Mouse (Mus musculus) central nervous system, embryonic 18 days (tissue): ENCODE measurements around the gene Krtdap. TPM values are rescaled to one million over a fixed set of nuclear protein-coding genes. Genes with fewer than 3 reads are reported as not detected.

ENCODE experiments used
- polyA plus RNA-seq: library from polyadenylated mRNA; depleted of rRNA; stranded (reverse); fragments of >200 nt; gene quantifications from 2 replicates; pipeline ENCODE4 v1.2.3, GENCODE M21; 2012; rRNA removed

Krtdap gene
- 0.41 and 2.3 TPM in 2 replicates for polyA plus RNA-seq

DNA sequence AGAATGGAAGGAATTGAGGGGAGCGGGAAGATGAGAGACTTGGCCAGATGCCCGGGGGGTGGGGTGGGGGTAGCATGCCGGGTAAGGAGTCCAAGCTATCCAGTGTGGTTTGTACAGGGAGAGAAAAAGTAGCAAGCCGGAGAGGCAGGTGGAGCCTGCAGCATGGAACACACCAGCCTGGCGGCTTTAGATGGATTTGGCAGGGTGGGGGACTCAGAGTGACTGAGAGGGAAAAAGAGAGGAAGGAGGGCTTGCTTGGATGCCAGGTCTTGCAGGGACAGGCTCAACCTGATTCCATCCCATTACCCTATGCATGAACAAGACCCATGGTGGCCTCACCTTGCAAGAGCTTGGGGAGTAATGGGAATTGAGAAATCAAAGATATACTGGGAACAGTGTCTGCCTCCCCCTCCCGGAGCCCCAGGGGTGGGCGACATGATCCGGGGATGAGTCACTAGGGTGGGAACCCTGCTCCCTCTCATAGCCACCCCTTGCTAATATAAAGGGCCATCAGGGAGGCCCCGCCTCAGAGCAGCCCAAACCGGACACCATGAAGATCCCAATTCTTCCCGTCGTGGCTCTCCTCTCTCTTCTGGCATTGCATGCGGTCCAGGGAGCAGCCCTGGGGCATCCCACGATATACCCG is at the start of gene Krtdap:
Krtdap (plus strand) TSS at position 520 of the 646 bp plus-strand sequence.

GRCm38 (mm10) chr7:30743617-30744016 is 44.1 kb upstream of the Krtdap start, which contains the start of gene Gapdhs:
Gene Gapdhs, minus strand, starts transcription at chr7:30743681.

GRCm38 (mm10) chr7:30751086-30751669 is 36.5 kb upstream of the Krtdap start, which contains the start of gene Sbsn:
Gene Sbsn, plus strand, starts transcription at chr7:30751471.

DNA sequence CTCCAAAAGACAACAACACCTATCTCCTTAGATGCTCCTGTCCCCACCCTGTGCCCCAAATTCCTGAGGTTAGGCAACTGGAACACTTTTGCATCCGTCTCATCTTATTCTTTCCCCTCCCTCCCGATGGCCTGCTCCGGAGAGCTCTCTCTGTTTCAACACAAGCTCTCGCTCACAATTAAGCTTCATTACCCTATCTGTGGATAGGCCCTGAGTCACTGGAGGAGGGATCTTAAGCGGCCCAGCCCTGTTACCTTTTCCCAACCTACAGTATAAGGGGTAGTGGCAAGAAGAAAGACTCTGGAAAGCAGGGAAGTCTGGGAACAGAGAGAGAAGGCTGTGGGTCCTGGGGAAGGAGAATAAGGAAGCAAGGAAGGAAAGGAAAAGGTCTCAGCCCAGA is 24.2 kb upstream of the Krtdap start, which contains the start of gene Dmkn:
Dmkn (plus strand) TSS at position 301 of the 400 bp plus-strand sequence.

GRCm38 (mm10) chr7:30823675-30824074 is 36.0 kb downstream of the Krtdap start, which contains the start of gene Ffar2:
Gene Ffar2, minus strand, starts transcription at chr7:30823775.

Other genes starting within 250 kb of the Krtdap start
- gene Hspb6, start 235.7 kb upstream of the Krtdap start, polyA plus RNA-seq, result 7.0 and 8.7 TPM in 2 replicates
- gene Proser3, start 235.6 kb upstream of the Krtdap start, polyA plus RNA-seq, result 20.1 and 22.2 TPM in 2 replicates
- 47.1 and 50.2 TPM in 2 replicates for gene Lin37, start 228.1 kb upstream of the Krtdap start, polyA plus RNA-seq
- gene U2af1l4, start 224.6 kb upstream of the Krtdap start, polyA plus RNA-seq, result 85.4 and 92.4 TPM in 2 replicates
- gene Gm49396, start 224.6 kb upstream of the Krtdap start, polyA plus RNA-seq, result 4.8 and 6.0 TPM in 2 replicates
- gene Psenen, start 224.3 kb upstream of the Krtdap start, polyA plus RNA-seq, result 131 and 143 TPM in 2 replicates
- 6.7 and 6.8 TPM in 2 replicates for gene Igflr1, start 222.5 kb upstream of the Krtdap start, polyA plus RNA-seq
- gene Kmt2b, start 199.2 kb upstream of the Krtdap start, polyA plus RNA-seq, result 49.7 and 51.5 TPM in 2 replicates
- gene Zbtb32, start 189.0 kb upstream of the Krtdap start, polyA plus RNA-seq, result 0.24 and 0.32 TPM in 2 replicates
- gene Upk1a, start 175.0 kb upstream of the Krtdap start, polyA plus RNA-seq, result 1.9 TPM in 2 replicates
- 1,148 and 1,214 TPM in 2 replicates for gene Cox6b1, start 161.7 kb upstream of the Krtdap start, polyA plus RNA-seq
- not detected in 2 replicates for gene Etv2, start 152.0 kb upstream of the Krtdap start, polyA plus RNA-seq
- 73.9 and 80.1 TPM in 2 replicates for gene Rbm42, start 137.6 kb upstream of the Krtdap start, polyA plus RNA-seq
- 22.4 and 23.9 TPM in 2 replicates for gene Haus5, start 122.9 kb upstream of the Krtdap start, polyA plus RNA-seq
- not detected in 2 replicates for gene Pmis2, start 116.3 kb upstream of the Krtdap start, polyA plus RNA-seq
- gene 2200002J24Rik, start 89.0 kb upstream of the Krtdap start, polyA plus RNA-seq, result not detected in 2 replicates
- gene Atp4a, start 75.7 kb upstream of the Krtdap start, polyA plus RNA-seq, result 2.9 and 3.7 TPM in 2 replicates
- 226 TPM in 2 replicates for gene Tmem147, start 58.4 kb upstream of the Krtdap start, polyA plus RNA-seq
- 0.13 and 0.17 TPM in 2 replicates for gene Gapdhs, start 44.2 kb upstream of the Krtdap start, polyA plus RNA-seq
- 4.8 and 16.7 TPM in 2 replicates for gene Sbsn, start 36.4 kb upstream of the Krtdap start, polyA plus RNA-seq
- gene Dmkn, start 24.1 kb upstream of the Krtdap start, polyA plus RNA-seq, result 4.2 and 71.6 TPM in 2 replicates
- gene Ffar2, start 35.9 kb downstream of the Krtdap start, polyA plus RNA-seq, result 0.12 and 0.36 TPM in 2 replicates
- gene Ffar3, start 68.3 kb downstream of the Krtdap start, polyA plus RNA-seq, result 0.04 TPM in 1 of 2 replicates, not detected in the other
- not detected in 2 replicates for gene Ffar1, start 73.7 kb downstream of the Krtdap start, polyA plus RNA-seq
- gene Cd22, start 92.4 kb downstream of the Krtdap start, polyA plus RNA-seq, result 0.05 and 0.28 TPM in 2 replicates
- 2.1 and 3.7 TPM in 2 replicates for gene Mag, start 127.0 kb downstream of the Krtdap start, polyA plus RNA-seq
- gene Hamp2, start 136.8 kb downstream of the Krtdap start, polyA plus RNA-seq, result not detected in 2 replicates
- 0.30 TPM in 1 of 2 replicates, not detected in the other for gene Hamp, start 156.1 kb downstream of the Krtdap start, polyA plus RNA-seq
- 151 and 162 TPM in 2 replicates for gene Usf2, start 168.9 kb downstream of the Krtdap start, polyA plus RNA-seq
- gene Lsr, start 185.6 kb downstream of the Krtdap start, polyA plus RNA-seq, result 15.1 and 19.2 TPM in 2 replicates
- 0.39 and 0.44 TPM in 2 replicates for gene Fam187b, start 185.9 kb downstream of the Krtdap start, polyA plus RNA-seq